Mouse (Mus musculus) hindbrain, embryonic 13.5 days (tissue): Measurements from ENCODE around the gene Babam2. TPM values are rescaled to one million over a fixed set of nuclear protein-coding genes. Genes with fewer than 3 reads are reported as not detected.

Source experiments
- ATAC-seq: fragments of 200-750 bp; cut with Nextera tagmentation; 2 replicates; pipeline ENCODE4 v1.8.0; 2017; ENCODE audit warnings: moderate TSS enrichment; ENCODE audit not compliant: low FRiP score
- H3K27ac ChIP-seq: fragments of 300-500 bp; sonication (generic); 2 replicates; pipeline ENCODE4 v1.5.1; 2015; ENCODE audit warnings: inconsistent platforms, mild to moderate bottlenecking, moderate library complexity
- H3K27me3 ChIP-seq: fragments of 300-500 bp; sonication (generic); 2 replicates; pipeline ENCODE4 v1.6.1; 2015; ENCODE audit warnings: mild to moderate bottlenecking, inconsistent platforms
- H3K36me3 ChIP-seq: fragments of 300-500 bp; sonication (generic); 2 replicates; pipeline ENCODE4 v1.6.1; 2015; ENCODE audit warnings: mild to moderate bottlenecking, inconsistent platforms
- H3K4me1 ChIP-seq: fragments of 300-500 bp; sonication (generic); replicated peaks from 2 replicates; pipeline ENCODE4 v1.6.1; 2015; ENCODE audit warnings: inconsistent platforms
- H3K4me2 ChIP-seq: fragments of 300-500 bp; sonication (generic); 2 replicates; pipeline ENCODE4 v1.6.1; 2015; ENCODE audit warnings: inconsistent platforms, mild to moderate bottlenecking, moderate library complexity
- H3K4me3 ChIP-seq: fragments of 300-500 bp; sonication (generic); 2 replicates; pipeline ENCODE4 v1.5.1; 2015; ENCODE audit warnings: mild to moderate bottlenecking, inconsistent platforms
- H3K9ac ChIP-seq: fragments of 300-500 bp; sonication (generic); 2 replicates; pipeline ENCODE4 v1.6.1; 2015; ENCODE audit warnings: mild to moderate bottlenecking, inconsistent platforms
- H3K9me3 ChIP-seq: fragments of 300-500 bp; sonication (generic); 2 replicates; pipeline ENCODE4 v1.6.1; 2016; ENCODE audit warnings: inconsistent platforms
- WGBS: fragments of 180-500 bp; shearing (Covaris S2); methylation state at CpG from one replicate; pipeline ENCODE4 v1.1.7; 2015; 5-methylcytosine and 5-hydroxymethylcytosine counted together
- polyA plus RNA-seq: library from polyadenylated mRNA; unstranded; fragments of >200 nt; fragmentation: Nextera tagmentation; extraction: Ambion mirVana; gene quantifications from 2 replicates; pipeline ENCODE4 v1.2.1, GENCODE M21; 2015

Babam2 gene
- polyA plus RNA-seq, 1 experiment from 2014 or later = 58.4 TPM

GRCm38 (mm10) chr5:31687972-31688371, 9.5 kb upstream of the Babam2 start:
- Histone ChIP-seq H3K4me1 (no peaks in the 10 kb centered on the region), H3K4me3 (no peak overlapping the region), H3K36me3 (no peaks in the 10 kb centered on the region), H3K9me3 (no peaks in the 10 kb centered on the region), H3K27ac (no peak overlapping the region), H3K9ac (no peak overlapping the region), H3K4me2 (no peak overlapping the region), H3K27me3 (no peaks in the 10 kb centered on the region)
- ATAC-seq = no peak
- WGBS = 94% methylated on average over 3 of the region's 3 CpGs

- no peak overlapping the region for H3K4me3 ChIP-seq
- no peak overlapping the region for H3K27ac ChIP-seq
- no peak overlapping the region for H3K4me2 ChIP-seq
- H3K36me3 ChIP-seq = no peaks in the 10 kb centered on the region
- no peaks in the 10 kb centered on the region for H3K27me3 ChIP-seq
- no peak for ATAC-seq
- H3K9me3 ChIP-seq = no peaks in the 10 kb centered on the region
- no peak overlapping the region for H3K9ac ChIP-seq
- H3K4me1 ChIP-seq = peaks cover 7% of the 10 kb centered on the region
Measured at GRCm38 (mm10) chr5:31693191-31693590, 4.3 kb upstream of the Babam2 start.

- no peaks in the 10 kb centered on the region for H3K27me3 ChIP-seq
- peak; percentile 70 for ATAC-seq
- peak within 1 kb of the TSS; percentile 82 for H3K4me2 ChIP-seq
- 6% methylated on average over 18 of the region's 18 CpGs for WGBS
- peak within 1 kb of the TSS; percentile 78 for H3K4me3 ChIP-seq
- H3K27ac ChIP-seq = peak within 1 kb of the TSS; percentile 95
- H3K9me3 ChIP-seq = no peaks in the 10 kb centered on the region
- H3K36me3 ChIP-seq = no peaks in the 10 kb centered on the region
- peaks cover 11% of the 10 kb centered on the region for H3K4me1 ChIP-seq
- H3K9ac ChIP-seq = peak within 1 kb of the TSS; percentile 90
Measured at GRCm38 (mm10) chr5:31696971-31697643, 377 bp upstream of the Babam2 start, which contains the start of gene Rbks. Rbks (minus strand) TSS chr5:31697627.

- ATAC-seq = peak; percentile 84
- Histone ChIP-seq H3K27ac (peak overlapping the region; percentile 95), H3K4me2 (peak overlapping the region; percentile 82), H3K36me3 (0 out of 2 replicates have a peak, but pooled peaks cover 5% of the 10 kb centered on the region), H3K9ac (peak overlapping the region; percentile 90), H3K4me1 (peaks cover 11% of the 10 kb centered on the region), H3K4me3 (peak overlapping the region; percentile 78), H3K27me3 (no peaks in the 10 kb centered on the region), H3K9me3 (no peaks in the 10 kb centered on the region)
- WGBS = 4% methylated on average over 16 of the region's 16 CpGs
Measured at GRCm38 (mm10) chr5:31698297-31698726, 828 bp downstream of the Babam2 start.

DNA sequence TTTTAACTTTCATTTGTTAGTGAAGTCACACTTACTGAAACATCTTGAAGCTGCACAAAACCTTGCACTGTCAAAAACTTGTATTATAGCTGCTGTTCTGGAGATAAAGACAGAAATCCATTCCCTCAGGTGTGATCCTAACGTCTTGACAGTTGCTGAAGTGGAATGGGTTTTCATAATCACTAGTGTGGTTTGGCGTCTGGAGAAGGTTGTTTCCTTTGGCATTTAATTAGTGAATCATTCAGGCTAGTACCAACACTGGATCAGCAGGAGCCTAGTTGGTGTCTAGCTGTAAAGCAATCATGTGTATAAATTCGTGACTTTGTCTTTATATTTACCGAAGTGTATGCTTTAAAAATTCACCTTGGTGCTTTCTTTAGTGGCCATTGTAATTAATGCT, 1.4 kb downstream of the Babam2 start:
- Histone ChIP-seq H3K4me3 (peak overlapping the region; percentile 78; the same call in 1 of the 2 replicates), H3K4me2 (peak overlapping the region; percentile 82)
- WGBS = 49% methylated on average over 4 of the region's 4 CpGs

GRCm38 (mm10) chr5:31699397-31699796, 1.9 kb downstream of the Babam2 start:
- 0 out of 2 replicates have a peak overlapping the region, but pooled peaks have one; percentile 82 for H3K4me2 ChIP-seq
- no peaks in the 10 kb centered on the region for H3K9me3 ChIP-seq
- H3K36me3 ChIP-seq = peaks cover 10% of the 10 kb centered on the region; the same call in 1 of the 2 replicates
- H3K4me1 ChIP-seq = peaks cover 11% of the 10 kb centered on the region
- H3K27ac ChIP-seq = no peak overlapping the region
- ATAC-seq = no peak
- H3K4me3 ChIP-seq = no peak overlapping the region
- no peak overlapping the region for H3K9ac ChIP-seq
- no peaks in the 10 kb centered on the region for H3K27me3 ChIP-seq

More for the DNA sequence above, 1.4 kb downstream of the Babam2 start:
- Histone ChIP-seq H3K9ac (no peak overlapping the region), H3K36me3 (peaks cover 9% of the 10 kb centered on the region; the same call in 1 of the 2 replicates), H3K27me3 (no peaks in the 10 kb centered on the region), H3K9me3 (no peaks in the 10 kb centered on the region), H3K27ac (no peak overlapping the region), H3K4me1 (peaks cover 11% of the 10 kb centered on the region)
- no peak for ATAC-seq

DNA sequence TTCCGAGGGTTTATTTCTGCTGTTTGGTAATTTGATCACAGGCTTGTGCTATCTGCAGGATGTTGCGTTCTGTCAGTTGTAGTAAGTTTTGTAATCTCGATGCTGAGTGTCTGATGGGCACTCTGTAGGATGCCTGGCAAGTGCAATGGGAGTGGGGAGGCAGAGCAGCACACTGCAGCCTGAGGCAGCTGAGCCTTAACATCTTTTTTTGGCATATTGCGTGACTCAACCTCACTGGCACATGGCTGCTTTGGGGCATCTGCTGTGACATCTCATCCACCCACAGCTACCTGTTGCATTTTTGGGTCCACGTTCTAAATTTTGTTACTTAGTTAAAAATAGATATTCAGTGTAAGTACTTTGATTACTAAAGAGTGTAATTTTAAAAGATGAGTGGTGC, 7.5 kb downstream of the Babam2 start:
- no peak overlapping the region for H3K4me2 ChIP-seq
- no peaks in the 10 kb centered on the region for H3K4me1 ChIP-seq
- WGBS = 95% methylated on average over 5 of the region's 5 CpGs
- no peaks in the 10 kb centered on the region for H3K9me3 ChIP-seq
- peaks cover 20% of the 10 kb centered on the region; the same call in 1 of the 2 replicates for H3K36me3 ChIP-seq
- ATAC-seq = no peak
- H3K27me3 ChIP-seq = no peaks in the 10 kb centered on the region
- no peak overlapping the region for H3K9ac ChIP-seq
- H3K4me3 ChIP-seq = no peak overlapping the region
- H3K27ac ChIP-seq = no peak overlapping the region

DNA sequence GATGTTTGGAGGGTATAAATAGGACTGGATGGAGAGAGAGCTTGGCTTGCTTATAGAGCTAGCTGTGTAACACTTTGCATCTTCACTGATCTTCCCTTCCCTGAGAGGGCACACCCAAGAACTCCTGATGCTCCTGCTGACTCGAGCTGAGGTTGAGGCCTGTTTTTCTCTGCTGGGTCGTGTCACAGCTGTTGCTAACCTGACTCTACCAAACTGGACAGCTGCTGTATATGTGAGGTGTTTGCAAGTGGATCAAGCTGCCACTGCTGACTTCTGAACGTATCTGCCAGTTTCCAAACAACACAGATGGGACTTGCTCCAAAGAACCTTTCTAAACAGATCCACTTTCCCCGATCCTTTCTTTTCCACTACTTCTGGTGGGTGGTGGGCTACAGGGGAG, 9.3 kb downstream of the Babam2 start:
- Histone ChIP-seq H3K4me2 (no peak overlapping the region), H3K36me3 (peaks cover 20% of the 10 kb centered on the region; the same call in 1 of the 2 replicates), H3K27ac (no peak overlapping the region), H3K9ac (no peak overlapping the region), H3K9me3 (no peaks in the 10 kb centered on the region), H3K4me3 (no peak overlapping the region), H3K4me1 (no peaks in the 10 kb centered on the region), H3K27me3 (no peaks in the 10 kb centered on the region)
- 92% methylated on average over 4 of the region's 4 CpGs for WGBS
- ATAC-seq = no peak

GRCm38 (mm10) chr5:31709389-31709788, 11.9 kb downstream of the Babam2 start:
- no peak overlapping the region for H3K27ac ChIP-seq
- no peaks in the 10 kb centered on the region for H3K9me3 ChIP-seq
- H3K4me2 ChIP-seq = no peak overlapping the region
- no peaks in the 10 kb centered on the region for H3K27me3 ChIP-seq
- H3K4me1 ChIP-seq = no peaks in the 10 kb centered on the region
- H3K4me3 ChIP-seq = no peak overlapping the region
- H3K9ac ChIP-seq = no peak overlapping the region
- ATAC-seq = no peak
- H3K36me3 ChIP-seq = peaks cover 9% of the 10 kb centered on the region; the same call in 1 of the 2 replicates
- WGBS = 84% methylated on average over 1 of the region's 1 CpGs

GRCm38 (mm10) chr5:31713280-31713711, 15.8 kb downstream of the Babam2 start:
- Histone ChIP-seq H3K27me3 (no peaks in the 10 kb centered on the region), H3K4me2 (no peak overlapping the region), H3K36me3 (peaks cover 4% of the 10 kb centered on the region; the same call in 1 of the 2 replicates), H3K4me3 (no peak overlapping the region), H3K27ac (no peak overlapping the region), H3K9ac (no peak overlapping the region), H3K4me1 (no peaks in the 10 kb centered on the region), H3K9me3 (no peaks in the 10 kb centered on the region)
- ATAC-seq = no peak
- 82% methylated on average over 2 of the region's 2 CpGs for WGBS

GRCm38 (mm10) chr5:31713841-31714264, 16.4 kb downstream of the Babam2 start:
- WGBS = 83% methylated on average over 5 of the region's 5 CpGs
- no peak overlapping the region for H3K27ac ChIP-seq
- no peak overlapping the region for H3K9ac ChIP-seq
- H3K4me2 ChIP-seq = no peak overlapping the region
- no peak for ATAC-seq
- H3K36me3 ChIP-seq = peaks cover 4% of the 10 kb centered on the region; the same call in 1 of the 2 replicates
- H3K27me3 ChIP-seq = no peaks in the 10 kb centered on the region
- no peak overlapping the region for H3K4me3 ChIP-seq
- H3K4me1 ChIP-seq = no peaks in the 10 kb centered on the region
- no peaks in the 10 kb centered on the region for H3K9me3 ChIP-seq

DNA sequence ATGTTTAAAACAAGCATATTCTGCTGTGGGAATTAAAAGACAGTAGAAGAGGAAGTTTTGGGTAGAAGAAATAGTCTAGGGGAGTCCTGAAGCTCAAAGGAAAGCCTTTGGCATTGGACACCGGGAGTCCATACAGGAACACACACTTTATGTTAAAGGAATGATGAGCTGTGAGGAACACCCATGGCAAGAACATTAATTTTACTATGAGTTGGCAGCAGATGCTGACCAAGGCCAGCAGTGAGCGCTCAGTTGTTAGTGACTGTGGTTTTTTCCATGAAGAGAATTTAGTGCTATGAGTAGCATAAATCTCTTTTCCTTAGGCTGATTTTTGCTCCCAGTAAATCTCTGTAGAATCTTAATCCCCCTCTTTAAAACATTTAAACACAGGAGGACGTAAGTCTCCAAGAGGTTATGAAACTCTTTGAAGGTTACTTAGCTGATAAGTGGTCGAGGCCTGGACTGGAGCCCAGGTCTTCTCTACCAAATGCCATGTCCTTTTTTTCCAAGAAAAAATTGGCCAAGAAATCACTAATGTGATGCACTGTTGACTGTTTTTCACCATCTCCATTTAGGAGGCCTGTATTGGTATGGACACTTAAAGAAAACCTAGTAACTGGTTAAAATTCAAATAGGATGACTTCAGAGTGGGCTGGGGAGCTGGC, 18.1 kb downstream of the Babam2 start:
- Histone ChIP-seq H3K36me3 (no peaks in the 10 kb centered on the region), H3K9me3 (no peaks in the 10 kb centered on the region), H3K9ac (no peak overlapping the region), H3K27me3 (no peaks in the 10 kb centered on the region), H3K4me2 (no peak overlapping the region), H3K27ac (no peak overlapping the region), H3K4me3 (no peak overlapping the region), H3K4me1 (no peaks in the 10 kb centered on the region)
- ATAC-seq = no peak
- 93% methylated on average over 4 of the region's 4 CpGs for WGBS
